Mouse (Mus musculus) C2C12 (cell line): ENCODE results near the gene Olfm4. TPM values are rescaled to one million over a fixed set of nuclear protein-coding genes. Genes with fewer than 3 reads are reported as not detected.

ENCODE experiments used
- H3K27me3 ChIP-seq: one replicate; pipeline ENCODE4 v1.6.1; 2011; ENCODE audit not compliant: control insufficient read depth, insufficient read depth, insufficient read length
- H3K36me3 ChIP-seq: one replicate; pipeline ENCODE4 v1.6.1; 2011; ENCODE audit not compliant: control insufficient read depth, insufficient read depth
- H3K4me3 ChIP-seq: one replicate; pipeline ENCODE4 v1.5.1; 2011; ENCODE audit warnings: mild to moderate bottlenecking, control low read depth; ENCODE audit not compliant: poor library complexity, insufficient read depth, severe bottlenecking
- H3K79me2 ChIP-seq: one replicate; pipeline ENCODE4 v1.6.1; 2011; ENCODE audit not compliant: control insufficient read depth, insufficient read depth
- H3K79me3 ChIP-seq: one replicate; pipeline ENCODE4 v1.6.1; 2011; ENCODE audit warnings: low read depth, control low read depth
- H3ac ChIP-seq: one replicate; pipeline ENCODE3; 2011; ENCODE audit warnings: low read depth; ENCODE audit not compliant: control insufficient read depth, insufficient read length
- CEBPB ChIP-seq: IDR thresholded peaks from one replicate; pipeline ENCODE4 v1.6.1; 2011; ENCODE audit warnings: low read depth, mild to moderate bottlenecking, control low read depth, moderate library complexity
- CTCF ChIP-seq: IDR thresholded peaks from one replicate; pipeline ENCODE4 v1.5.1; 2011; ENCODE audit not compliant: control insufficient read depth, insufficient read depth, insufficient read length
- FOSL1 ChIP-seq: IDR thresholded peaks from one replicate; pipeline ENCODE4 v1.8.0; 2011; ENCODE audit warnings: mild to moderate bottlenecking, low read length; ENCODE audit not compliant: poor library complexity, insufficient read depth, severe bottlenecking
- MAX ChIP-seq: IDR thresholded peaks from one replicate; pipeline ENCODE4 v1.6.1; 2011; ENCODE audit warnings: mild to moderate bottlenecking, control low read depth
- MYOD1 ChIP-seq: IDR thresholded peaks from one replicate; pipeline ENCODE4 v1.6.1; 2011; ENCODE audit warnings: low read depth; ENCODE audit not compliant: control insufficient read depth, insufficient read length
- MYOG ChIP-seq: IDR thresholded peaks from one replicate; pipeline ENCODE4 v1.6.1; 2011; ENCODE audit not compliant: control insufficient read depth, insufficient read length; ENCODE audit errors: extremely low read depth
- USF1 ChIP-seq: IDR thresholded peaks from one replicate; pipeline ENCODE4 v1.6.1; 2011; ENCODE audit warnings: low read depth, mild to moderate bottlenecking, control low read depth, moderate library complexity
- polyA plus RNA-seq: library from polyadenylated mRNA; unstranded; fragments of >200 nt; fragmentation: generic; extraction: Trizol; gene quantifications from one replicate; pipeline ENCODE4 v1.2.1, GENCODE M21; 2012; ENCODE audit warnings: missing spikeins

The Olfm4 gene
- polyA plus RNA-seq, 1 experiment = not detected

- no peaks in the 10 kb centered on the region for H3K36me3 ChIP-seq
- TF ChIP-seq CEBPB (no peak), CTCF (no peak), FOSL1 (no peak), MAX (no peak), USF1 (no peak), MYOG (no peak), MYOD1 (no peak)
- no peak overlapping the region for H3ac ChIP-seq
- no peaks in the 10 kb centered on the region for H3K79me3 ChIP-seq
- no peaks in the 10 kb centered on the region for H3K79me2 ChIP-seq
- H3K27me3 ChIP-seq = no peaks in the 10 kb centered on the region
- H3K4me3 ChIP-seq = no peak overlapping the region
These were observed 77.8 kb downstream of the Olfm4 start for GRCm38 (mm10) chr14:80061686-80062085.

GRCm38 (mm10) chr14:80062896-80063295 lies 79.0 kb downstream of the Olfm4 start:
- Histone ChIP-seq H3K79me2 (no peaks in the 10 kb centered on the region), H3K27me3 (no peaks in the 10 kb centered on the region), H3K36me3 (no peaks in the 10 kb centered on the region), H3K79me3 (no peaks in the 10 kb centered on the region), H3K4me3 (no peak overlapping the region), H3ac (no peak overlapping the region)
- TF ChIP-seq CTCF = no peak
- no peak for TF ChIP-seq MYOG
- TF ChIP-seq FOSL1 = no peak
- no peak for TF ChIP-seq MYOD1
- no peak for TF ChIP-seq USF1
- TF ChIP-seq CEBPB = no peak
- no peak for TF ChIP-seq MAX

- TF ChIP-seq MYOD1 = no peak
- TF ChIP-seq FOSL1 = no peak
- no peak for TF ChIP-seq CTCF
- no peak for TF ChIP-seq MYOG
- TF ChIP-seq MAX = no peak
- no peak for TF ChIP-seq USF1
- H3K79me3 ChIP-seq = no peaks in the 10 kb centered on the region
- H3K79me2 ChIP-seq = no peaks in the 10 kb centered on the region
- no peaks in the 10 kb centered on the region for H3K36me3 ChIP-seq
- no peaks in the 10 kb centered on the region for H3K27me3 ChIP-seq
- no peak overlapping the region for H3K4me3 ChIP-seq
- H3ac ChIP-seq = no peak overlapping the region
These were observed 86.7 kb downstream of the Olfm4 start for GRCm38 (mm10) chr14:80070580-80070979.

Other genes with a start within 250 kb of the Olfm4 start
- gene Pcdh8, start 212.8 kb upstream of the Olfm4 start, polyA plus RNA-seq = 0.07 TPM